Mouse (Mus musculus): ENCODE measurements around the gene Pafah1b2.

Pafah1b2 gene

DNA sequence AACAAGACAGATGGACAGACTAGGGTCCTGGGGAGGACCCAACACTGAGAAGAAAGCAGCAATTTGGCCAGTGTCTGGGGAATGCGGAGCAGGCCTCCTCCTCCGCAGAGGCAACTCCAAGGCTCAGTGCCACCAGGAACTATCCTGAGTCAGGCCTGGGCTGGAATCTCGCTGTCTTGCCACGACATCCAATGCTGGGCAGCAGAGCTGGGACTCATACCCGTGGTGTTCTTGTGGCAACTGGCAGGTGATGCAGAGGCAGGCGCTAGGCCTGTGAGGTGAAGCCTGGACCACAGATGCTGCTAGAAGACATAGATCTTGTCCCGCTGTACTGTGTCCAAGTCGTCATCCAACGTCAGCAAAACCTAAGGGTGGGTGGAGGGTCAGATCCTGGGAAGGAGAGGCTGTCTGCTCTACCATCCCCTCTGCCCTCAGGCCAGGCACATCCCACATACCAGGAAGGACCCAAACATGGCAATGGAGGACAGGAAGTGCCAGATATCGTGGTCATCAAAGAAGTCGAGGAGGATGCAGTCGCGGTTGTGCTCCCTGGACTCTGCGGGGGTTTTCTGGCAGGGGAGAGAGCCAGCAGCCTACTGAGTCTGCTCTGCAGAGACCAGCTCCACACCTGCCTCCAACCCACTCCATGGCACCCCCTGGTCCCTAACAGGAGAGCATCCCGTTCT lies 73.4 kb downstream of the Pafah1b2 start:
- DNase-seq, result no peak

DNA sequence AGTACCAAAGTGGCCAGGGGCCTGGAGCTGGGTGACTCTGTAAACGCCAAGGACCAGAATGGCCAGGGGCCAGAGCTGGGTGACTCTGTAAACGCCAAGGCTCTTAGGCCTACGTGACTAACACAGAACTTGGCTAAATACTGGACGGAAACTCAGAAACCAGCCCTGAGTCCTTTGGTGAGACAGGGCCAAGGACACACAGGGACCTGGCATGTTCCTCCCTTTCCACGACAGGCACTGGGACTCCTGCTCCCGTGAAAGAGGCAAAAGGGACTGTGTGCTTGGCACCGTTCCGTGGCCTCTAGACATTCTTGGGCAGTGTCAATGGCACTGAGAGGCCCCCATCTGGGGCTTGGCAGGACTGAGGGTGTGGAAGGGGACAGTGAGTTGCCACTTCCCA lies 74.4 kb downstream of the Pafah1b2 start:
- peak; percentile 59 for DNase-seq

DNA sequence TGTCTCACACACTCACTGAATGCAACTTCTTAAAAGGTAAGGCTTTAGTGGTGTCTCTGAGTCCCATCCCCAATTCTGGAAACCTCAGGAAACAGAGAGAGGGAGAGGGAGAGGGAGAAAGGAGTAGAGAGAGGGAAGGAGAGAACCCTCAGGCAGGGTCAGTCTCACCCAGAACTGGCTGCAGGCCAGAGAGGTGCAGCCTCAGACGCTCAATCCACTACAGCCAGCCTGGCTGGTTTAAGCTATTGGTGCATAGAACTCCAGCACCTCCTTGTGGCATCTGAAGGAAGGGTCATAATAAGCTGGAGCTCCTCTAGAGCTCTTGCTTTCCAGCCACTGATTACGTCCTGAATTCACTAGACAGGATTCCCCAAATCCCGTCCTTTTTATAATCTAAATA lies 75.6 kb downstream of the Pafah1b2 start:
- DNase-seq, result peak; percentile 79

DNA sequence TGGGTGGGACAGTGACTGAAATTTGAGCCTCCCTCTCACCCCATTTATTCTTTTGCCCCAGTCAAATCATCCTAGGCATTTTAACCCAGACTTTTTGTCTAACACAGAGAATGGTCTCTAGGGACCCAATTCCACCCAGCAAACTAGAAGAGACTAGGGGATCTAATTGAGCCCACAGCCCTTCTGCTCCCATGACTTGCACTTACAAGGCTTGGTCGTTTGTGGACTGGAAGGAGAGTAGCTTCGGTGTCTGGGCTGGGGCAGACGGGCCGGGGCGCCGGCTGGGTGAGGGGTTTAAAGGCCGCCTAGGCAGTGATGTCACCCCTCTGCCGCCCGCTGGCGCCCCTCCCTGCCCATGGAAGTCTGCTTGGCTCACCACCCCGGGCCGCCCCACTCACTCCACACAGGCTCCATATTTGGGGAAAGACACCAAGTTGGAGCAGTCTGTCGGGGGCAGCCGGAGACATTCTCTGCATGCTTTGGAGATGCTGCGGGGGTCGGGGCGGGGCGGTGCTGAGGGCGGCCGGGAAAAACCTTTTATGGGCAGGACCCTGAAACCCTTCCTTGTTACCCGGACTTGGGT lies 76.8 kb downstream of the Pafah1b2 start, which contains the start of gene Tagln:
TSS of gene Tagln (minus strand) at position 431 of the 583 bp plus-strand sequence.
- DNase-seq, result no peak

DNA sequence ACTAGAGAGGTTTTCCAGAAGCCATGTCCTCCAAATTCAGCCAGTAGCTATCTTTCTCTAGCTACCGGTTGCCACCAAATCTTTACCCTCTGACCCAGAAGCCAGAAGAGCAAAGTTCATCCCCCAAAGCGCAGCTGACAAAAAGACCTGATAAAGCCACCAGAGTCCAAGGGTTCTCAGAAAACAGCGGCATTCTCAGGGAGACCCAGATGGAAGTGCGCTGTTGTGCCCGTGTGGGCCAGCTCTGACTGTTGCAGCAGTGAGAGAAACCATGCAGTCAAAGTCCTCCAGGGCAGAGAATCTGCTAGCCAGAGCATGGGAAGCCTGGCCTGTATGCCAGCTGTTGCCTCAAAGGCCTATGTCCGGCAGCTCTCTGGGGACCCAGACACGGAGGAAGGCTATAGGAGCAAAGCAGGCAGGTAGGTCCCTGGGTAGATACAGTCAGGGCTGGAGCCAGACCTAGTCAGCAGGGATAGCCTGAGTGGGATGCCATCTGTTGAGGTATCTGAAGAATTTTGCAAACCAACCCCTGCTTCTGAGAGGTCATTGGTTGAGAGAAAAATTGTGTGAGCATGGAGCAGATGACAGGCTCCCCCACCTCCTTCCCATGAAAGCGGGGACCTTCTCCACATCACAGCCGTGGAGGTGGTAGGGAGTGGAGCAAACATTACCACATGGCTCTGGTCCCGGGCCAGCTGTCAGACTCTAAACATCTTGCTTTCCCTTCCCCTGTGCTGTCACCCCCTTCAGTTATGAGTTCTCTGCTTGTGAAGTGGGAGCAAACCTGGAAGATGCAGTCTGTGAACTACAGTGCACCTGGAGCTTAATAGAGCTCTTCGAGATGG lies 79.7 kb downstream of the Pafah1b2 start:
- peak; percentile 51 for DNase-seq

DNA sequence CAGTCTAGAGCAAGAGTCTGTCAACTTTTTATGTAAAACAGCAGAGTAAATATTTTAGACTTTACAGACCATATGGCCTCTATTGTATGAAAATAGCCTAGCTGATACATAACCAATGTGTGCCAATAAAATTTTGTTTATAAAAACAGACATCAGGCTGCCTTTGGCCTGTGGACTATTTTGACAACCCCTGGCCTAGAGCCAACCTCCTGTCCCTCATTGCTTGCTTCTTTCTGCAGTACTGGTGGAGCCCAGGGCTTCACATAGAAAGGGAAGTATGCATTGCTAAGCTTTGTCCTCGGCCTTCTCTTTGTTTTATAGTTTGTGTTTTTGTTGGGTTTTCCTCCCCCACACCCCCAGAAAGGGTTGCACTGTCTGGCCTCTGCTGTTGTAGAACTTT lies 80.5 kb downstream of the Pafah1b2 start:
- DNase-seq, result no peak

DNA sequence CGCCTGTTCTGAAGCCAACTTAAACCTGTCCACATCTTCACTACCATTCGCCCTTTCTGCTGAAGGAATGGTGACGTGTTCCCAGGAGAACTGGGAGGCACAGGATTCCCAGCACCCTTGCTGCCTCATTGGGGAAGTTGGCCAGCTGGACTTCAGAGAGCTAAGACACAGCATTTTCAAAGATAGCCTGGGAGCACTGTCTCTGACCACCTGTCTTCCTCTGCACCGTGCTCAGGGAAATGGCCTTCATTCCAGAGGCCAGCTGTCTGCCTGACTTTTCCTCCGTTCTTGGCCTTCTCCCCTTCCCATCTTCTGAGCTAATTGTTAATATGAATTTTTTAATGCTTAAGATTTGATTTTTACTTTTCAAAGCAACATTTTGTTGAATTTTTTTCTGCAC lies 83.2 kb downstream of the Pafah1b2 start:
- DNase-seq, result no peak

DNA sequence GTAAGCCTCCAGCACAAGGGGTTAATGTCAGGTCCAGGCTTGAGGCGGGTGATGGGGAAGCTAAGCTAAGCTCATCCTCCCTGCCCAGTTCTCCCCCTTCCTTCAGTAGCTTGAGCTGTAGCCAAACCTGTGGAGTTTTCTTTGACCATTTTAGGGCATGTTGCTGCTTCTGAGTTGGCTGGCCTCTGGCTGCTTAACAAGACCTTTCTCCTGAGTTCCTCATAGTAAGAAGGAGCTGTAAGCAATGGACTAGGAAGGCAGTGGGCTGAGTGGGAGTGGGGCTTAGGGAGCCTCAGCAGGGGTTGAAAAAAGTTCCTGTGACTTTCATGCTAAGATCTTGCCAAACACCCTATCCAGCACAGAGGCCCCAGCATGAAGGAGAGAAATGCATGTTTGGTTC lies 92.6 kb downstream of the Pafah1b2 start:
- DNase-seq, result no peak

DNA sequence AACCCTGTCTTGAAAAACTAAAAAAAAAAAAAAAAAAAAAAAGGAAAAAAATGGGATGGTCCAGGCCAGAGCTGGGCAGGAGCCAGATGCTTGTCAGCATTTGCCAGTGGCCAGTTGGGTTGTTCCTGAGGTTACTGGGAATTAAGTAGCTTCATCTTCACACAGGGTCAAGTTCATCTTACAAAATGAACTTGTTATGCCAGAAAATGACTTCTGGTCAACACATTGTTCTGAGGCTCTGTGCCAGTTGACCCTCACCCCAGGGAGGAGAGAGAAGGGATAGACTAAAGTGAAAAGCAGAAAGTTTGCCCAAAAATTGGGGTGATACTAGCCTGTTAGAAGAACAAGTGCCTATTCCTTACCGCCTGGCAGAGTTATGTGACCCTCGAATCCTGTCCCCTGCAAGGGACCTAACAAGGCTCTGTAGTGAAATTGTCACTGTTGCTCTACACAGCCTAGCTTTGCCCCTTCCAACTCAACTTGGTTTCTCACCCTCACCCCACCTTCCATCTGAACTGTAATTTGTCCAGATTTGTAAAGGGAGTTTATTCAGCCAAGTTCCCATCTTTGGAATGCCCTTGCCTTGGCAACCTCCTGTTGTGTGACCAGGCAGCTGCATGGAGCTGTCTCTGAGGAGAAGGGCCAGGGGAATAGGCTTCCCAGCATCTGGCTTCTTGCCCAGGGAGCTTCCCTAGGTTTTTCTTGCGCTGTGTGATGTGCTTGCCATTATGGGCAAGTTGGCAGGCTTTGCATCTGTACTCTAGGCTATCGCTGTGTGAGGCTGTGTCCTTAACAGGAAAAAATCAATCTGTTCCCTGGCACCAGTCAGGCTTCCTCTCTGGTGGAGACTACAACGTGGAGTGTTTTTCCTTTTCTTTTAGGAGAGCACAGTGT lies 95.2 kb downstream of the Pafah1b2 start:
- peak; percentile 70 for DNase-seq

DNA sequence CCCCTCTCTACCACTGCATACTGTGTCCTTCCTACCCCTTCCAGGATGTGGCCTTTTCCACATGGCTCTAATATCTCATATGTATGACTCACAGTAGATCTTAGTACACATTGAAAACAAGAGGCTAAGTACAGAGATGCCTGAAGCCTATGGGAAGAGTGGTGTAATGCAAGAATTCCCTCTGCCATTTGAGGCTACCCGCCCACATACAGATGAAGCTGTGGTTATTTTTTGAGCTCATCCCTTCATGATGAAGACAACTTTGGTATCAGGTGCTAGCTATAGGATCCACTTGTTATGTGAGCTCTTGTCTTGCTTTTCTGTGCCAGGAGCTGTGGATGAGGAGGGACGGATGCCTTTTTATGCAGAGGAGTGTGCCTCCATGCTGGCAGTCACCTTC lies 96.8 kb downstream of the Pafah1b2 start:
- no peak for DNase-seq
